Mouse (Mus musculus): ENCODE results near the gene Gimap3. TPM values are rescaled to one million over a fixed set of nuclear protein-coding genes. Genes with fewer than 3 reads are reported as not detected.
A peak's percentile ranks its signal among the peaks of the same experiment; 100 is the strongest.

Gimap3 gene
- total and polyA plus RNA-seq, 2 experiments from 2014 or later = not detected

DNA sequence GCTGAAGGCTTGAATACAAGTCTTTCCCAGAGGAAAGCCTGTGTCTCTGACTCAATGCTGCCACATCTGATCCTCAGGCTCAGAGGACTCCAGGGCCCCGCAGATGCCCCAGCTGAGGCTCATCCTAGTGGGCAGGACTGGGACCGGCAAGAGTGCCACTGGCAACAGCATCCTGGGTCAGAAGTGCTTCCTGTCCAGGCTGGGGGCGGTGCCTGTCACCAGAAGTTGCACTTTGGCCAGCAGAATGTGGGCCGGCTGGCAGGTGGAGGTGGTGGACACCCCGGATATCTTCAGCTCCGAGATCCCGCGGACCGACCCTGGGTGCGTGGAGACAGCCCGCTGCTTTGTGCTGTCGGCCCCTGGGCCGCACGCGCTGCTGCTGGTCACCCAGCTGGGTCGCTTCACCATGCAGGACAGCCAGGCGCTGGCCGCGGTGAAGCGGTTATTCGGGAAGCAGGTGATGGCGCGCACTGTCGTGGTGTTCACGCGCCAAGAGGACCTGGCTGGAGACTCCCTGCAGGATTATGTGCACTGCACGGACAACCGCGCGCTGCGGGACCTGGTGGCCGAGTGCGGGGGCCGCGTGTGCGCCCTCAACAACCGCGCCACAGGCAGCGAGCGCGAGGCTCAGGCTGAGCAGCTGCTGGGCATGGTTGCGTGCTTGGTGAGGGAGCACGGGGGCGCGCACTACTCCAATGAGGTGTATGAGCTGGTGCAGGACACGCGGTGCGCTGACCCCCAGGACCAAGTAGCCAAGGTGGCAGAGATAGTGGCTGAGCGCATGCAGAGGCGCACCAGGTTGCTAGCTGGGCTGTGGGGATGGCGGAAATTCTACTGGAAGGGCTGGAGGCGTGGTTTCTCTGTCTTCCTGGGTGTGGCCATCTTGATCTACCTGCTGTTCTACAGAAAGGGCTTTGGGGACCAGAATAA is 28.0 kb downstream of the Gimap3 start:
- Histone ChIP-seq H3K4me2 (ENCODE audit: low read depth) (peak overlapping the region; percentile 79), H3K4me3 (ENCODE audit: low read depth, low read length) (peak overlapping the region; percentile 43), H3K27me3 (ENCODE audit: insufficient read depth, low read length) (peaks cover 19% of the 10 kb centered on the region), H3K9ac (peak overlapping the region; percentile 58), H3K9me3 (ENCODE audit: low read length) (no peaks in the 10 kb centered on the region), H3K27ac (ENCODE audit: low read depth, low read length) (no peak overlapping the region), H3K4me1 (ENCODE audit: insufficient read depth) (no peaks in the 10 kb centered on the region), H3K36me3 (ENCODE audit: insufficient read depth) (no peaks in the 10 kb centered on the region)
- DNase-seq (peak; percentile 45), ATAC-seq (peak; percentile 72)
- WGBS = 6% methylated on average over 52 of the region's 52 CpGs
- TF ChIP-seq CTCF (IDR thresholded peaks at IDR 0.05; ENCODE audit: low read depth) = no peak

GRCm38 (mm10) chr6:48741711-48742206 is 28.9 kb downstream of the Gimap3 start:
- TF ChIP-seq CTCF (IDR thresholded peaks at IDR 0.05; ENCODE audit: low read depth) = no peak
- Histone ChIP-seq H3K27ac (ENCODE audit: low read depth, low read length) (no peak overlapping the region), H3K4me3 (ENCODE audit: low read depth, low read length) (peak overlapping the region; percentile 43; the same call in 1 of the 2 replicates), H3K4me1 (ENCODE audit: insufficient read depth) (no peaks in the 10 kb centered on the region), H3K9ac (no peak overlapping the region), H3K4me2 (ENCODE audit: low read depth) (peak overlapping the region; percentile 79), H3K27me3 (ENCODE audit: insufficient read depth, low read length) (peaks cover 19% of the 10 kb centered on the region), H3K36me3 (ENCODE audit: insufficient read depth) (no peaks in the 10 kb centered on the region), H3K9me3 (ENCODE audit: low read length) (no peaks in the 10 kb centered on the region)
- 37% methylated on average over 9 of the region's 9 CpGs for WGBS
- peak; percentile 67; the same call in 1 of the 2 replicates for ATAC-seq
- DNase-seq = no peak

GRCm38 (mm10) chr6:48741273-48741672 is 29.4 kb downstream of the Gimap3 start:
- Histone ChIP-seq H3K36me3 (ENCODE audit: insufficient read depth) (no peaks in the 10 kb centered on the region), H3K27ac (ENCODE audit: low read depth, low read length) (no peak overlapping the region), H3K27me3 (ENCODE audit: insufficient read depth, low read length) (peaks cover 19% of the 10 kb centered on the region), H3K9ac (no peak overlapping the region), H3K9me3 (ENCODE audit: low read length) (no peaks in the 10 kb centered on the region), H3K4me1 (ENCODE audit: insufficient read depth) (no peaks in the 10 kb centered on the region), H3K4me2 (ENCODE audit: low read depth) (no peak overlapping the region), H3K4me3 (ENCODE audit: low read depth, low read length) (no peak overlapping the region)
- DNase-seq (no peak), ATAC-seq (no peak)
- WGBS = 31% methylated on average over 3 of the region's 3 CpGs
- TF ChIP-seq CTCF (IDR thresholded peaks at IDR 0.05; ENCODE audit: low read depth) = no peak

DNA sequence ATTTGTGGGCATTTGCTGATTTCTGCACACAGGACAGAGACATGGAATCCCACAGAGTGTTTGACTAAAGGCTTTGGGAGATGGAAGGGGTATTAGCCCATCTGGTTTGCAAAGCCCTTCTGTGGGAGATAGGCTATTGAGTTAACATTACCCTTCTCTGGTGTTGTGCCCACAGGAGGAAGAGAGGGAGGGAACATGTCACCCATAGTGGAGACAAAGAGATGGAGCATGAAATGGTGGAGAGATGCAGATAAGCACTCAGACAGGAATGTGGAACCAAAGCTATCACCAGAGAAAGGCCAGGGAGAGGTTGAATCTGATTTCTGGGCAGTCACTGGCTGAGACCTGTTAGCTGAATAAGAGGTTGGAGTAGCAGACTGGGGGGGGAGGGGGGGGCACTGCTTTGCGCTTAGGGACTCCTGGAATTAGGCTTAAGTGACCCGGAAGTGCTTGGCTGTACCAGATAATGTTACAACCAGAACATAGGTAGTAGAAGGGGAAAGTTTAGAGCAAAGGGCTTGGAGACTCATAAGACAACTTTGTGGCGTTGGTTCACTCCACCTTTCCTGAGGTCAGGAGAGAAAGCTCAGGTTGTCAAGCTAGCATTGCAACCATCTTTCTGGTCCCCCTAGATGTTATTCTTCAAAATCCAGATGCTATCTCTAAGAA is 30.0 kb downstream of the Gimap3 start:
- H3K4me2 ChIP-seq (ENCODE audit: low read depth) = no peak overlapping the region
- peaks cover 19% of the 10 kb centered on the region for H3K27me3 ChIP-seq (ENCODE audit: insufficient read depth, low read length)
- H3K9me3 ChIP-seq (ENCODE audit: low read length) = no peaks in the 10 kb centered on the region
- no peak overlapping the region for H3K4me3 ChIP-seq (ENCODE audit: low read depth, low read length)
- H3K9ac ChIP-seq = no peak overlapping the region
- no peaks in the 10 kb centered on the region for H3K36me3 ChIP-seq (ENCODE audit: insufficient read depth)
- ATAC-seq (no peak), DNase-seq (no peak)
- H3K27ac ChIP-seq (ENCODE audit: low read depth, low read length) = no peak overlapping the region
- H3K4me1 ChIP-seq (ENCODE audit: insufficient read depth) = no peaks in the 10 kb centered on the region
- TF ChIP-seq CTCF (IDR thresholded peaks at IDR 0.05; ENCODE audit: low read depth) = no peak
- WGBS = 70% methylated on average over 3 of the region's 3 CpGs

DNA sequence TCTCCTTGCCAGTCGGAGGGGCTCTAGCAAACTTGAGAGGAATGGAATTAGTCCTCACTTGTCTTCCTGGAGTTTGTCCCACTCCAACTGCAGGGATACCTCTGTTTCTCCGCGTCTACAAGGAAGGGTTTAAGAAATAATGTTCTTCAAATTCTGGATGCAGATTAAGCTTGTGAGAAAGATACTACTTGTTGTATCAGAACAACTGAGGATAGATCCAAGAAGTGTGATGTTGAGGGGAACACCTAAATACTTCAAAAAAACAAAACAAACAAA is 30.9 kb downstream of the Gimap3 start:
- DNase-seq = no peak
- Histone ChIP-seq H3K4me1 (ENCODE audit: insufficient read depth) (no peaks in the 10 kb centered on the region), H3K4me2 (ENCODE audit: low read depth) (no peak overlapping the region), H3K9ac (no peak overlapping the region), H3K27ac (ENCODE audit: low read depth, low read length) (no peak overlapping the region), H3K27me3 (ENCODE audit: insufficient read depth, low read length) (peaks cover 19% of the 10 kb centered on the region), H3K36me3 (ENCODE audit: insufficient read depth) (no peaks in the 10 kb centered on the region), H3K9me3 (ENCODE audit: low read length) (no peaks in the 10 kb centered on the region), H3K4me3 (ENCODE audit: low read depth, low read length) (no peak overlapping the region)
- WGBS = 88% methylated on average over 3 of the region's 3 CpGs
- no peak for ATAC-seq
- TF ChIP-seq CTCF (IDR thresholded peaks at IDR 0.05; ENCODE audit: low read depth) = no peak

GRCm38 (mm10) chr6:48738961-48739779 is 31.5 kb downstream of the Gimap3 start, which contains the start of gene Gimap1:
Gene Gimap1 (plus strand): TSS chr6:48739054.
- TF ChIP-seq CTCF (IDR thresholded peaks at IDR 0.05; ENCODE audit: low read depth) = no peak

More at GRCm38 (mm10) chr6:48738961-48739779, 31.5 kb downstream of the Gimap3 start, which contains the start of gene Gimap1:
- H3K4me1 ChIP-seq (ENCODE audit: insufficient read depth) = no peaks in the 10 kb centered on the region
- H3K9ac ChIP-seq = no peak within 1 kb of the TSS
- DNase-seq (no peak), ATAC-seq (no peak)
- peaks cover 19% of the 10 kb centered on the region for H3K27me3 ChIP-seq (ENCODE audit: insufficient read depth, low read length)
- 86% methylated on average over 15 of the region's 15 CpGs for WGBS
- H3K9me3 ChIP-seq (ENCODE audit: low read length) = no peaks in the 10 kb centered on the region
- no peak within 1 kb of the TSS for H3K4me2 ChIP-seq (ENCODE audit: low read depth)
- no peak within 1 kb of the TSS for H3K4me3 ChIP-seq (ENCODE audit: low read depth, low read length)
- no peaks in the 10 kb centered on the region for H3K36me3 ChIP-seq (ENCODE audit: insufficient read depth)
- no peak within 1 kb of the TSS for H3K27ac ChIP-seq (ENCODE audit: low read depth, low read length)
